Mouse (Mus musculus): Measurements from ENCODE around the gene Col6a5. TPM values are rescaled to one million over a fixed set of nuclear protein-coding genes. Genes with fewer than 3 reads are reported as not detected.

Col6a5 gene
- total and polyA plus RNA-seq, 3 experiments: under 0.01 TPM; not detected in 2

GRCm38 (mm10) chr9:105852778-105853065, 107.7 kb downstream of the Col6a5 start:
- H3K4me2 ChIP-seq (ENCODE audit: insufficient read depth, low read depth, poor library complexity, severe bottlenecking): no peak overlapping the region
- no peak overlapping the region for H3K27ac ChIP-seq (ENCODE audit: insufficient read depth, low read depth)
- no peak overlapping the region for H3K9ac ChIP-seq (ENCODE audit: insufficient read depth, low read depth)
- H3K27me3 ChIP-seq (replicated peaks): peaks cover 61% of the 10 kb centered on the region
- H3K9me3 ChIP-seq (replicated peaks; ENCODE audit: low read length): no peaks in the 10 kb centered on the region
- dilution Hi-C loops (cut with MboI; ENCODE audit: extremely low pct_ligation_motif_present, extremely low pct_unique_long_range_greater_than_20kb, low sequenced_read_pairs) (no loop called here), in situ Hi-C loops (cut with MboI; ENCODE audit: low pct_ligation_motif_present, low pct_unique_long_range_greater_than_20kb, low sequenced_read_pairs) (loop anchor here (10.0 kb wide), 1 partner anchor 158 kb away; no protein-coding TSS in a partner anchor)
- TF ChIP-seq SMC3 (IDR thresholded peaks at IDR 0.05; ENCODE audit: low read depth, low read length): no peak
- TF ChIP-seq POLR2AphosphoS2 (IDR thresholded peaks at IDR 0.05; ENCODE audit: low read depth, low read length): no peak
- DNase-seq (ENCODE audit: extremely low read depth): no peak
- no peaks in the 10 kb centered on the region for H3K36me3 ChIP-seq (replicated peaks in 1 of 2; ENCODE audit: control insufficient read depth in 1 of 2, insufficient read depth in 1 of 2, low read length in 1 of 2)
- no peaks in the 10 kb centered on the region for H3K4me1 ChIP-seq (ENCODE audit: control insufficient read depth in 1 of 2, insufficient read depth in 2 of 2)
- no peak overlapping the region for H3K4me3 ChIP-seq (replicated peaks in 1 of 3; ENCODE audit: low read depth in 2 of 3, low read length in 2 of 3, poor library complexity in 1 of 3)
- H3K79me2 ChIP-seq (replicated peaks; ENCODE audit: control insufficient read depth, extremely low read depth, insufficient read depth, poor library complexity, severe bottlenecking): no peaks in the 10 kb centered on the region

- Histone ChIP-seq H3K9me3 (replicated peaks; ENCODE audit: low read length) (no peaks in the 10 kb centered on the region), H3K9ac (ENCODE audit: insufficient read depth, low read depth) (no peak overlapping the region), H3K36me3 (replicated peaks in 1 of 2; ENCODE audit: control insufficient read depth in 1 of 2, insufficient read depth in 1 of 2, low read length in 1 of 2) (no peaks in the 10 kb centered on the region), H3K4me3 (replicated peaks in 1 of 3; ENCODE audit: low read depth in 2 of 3, low read length in 2 of 3, poor library complexity in 1 of 3) (no peak overlapping the region), H3K27ac (ENCODE audit: insufficient read depth, low read depth) (no peak overlapping the region), H3K4me1 (ENCODE audit: control insufficient read depth in 1 of 2, insufficient read depth in 2 of 2) (no peaks in the 10 kb centered on the region), H3K4me2 (ENCODE audit: insufficient read depth, low read depth, poor library complexity, severe bottlenecking) (no peak overlapping the region), H3K79me2 (replicated peaks; ENCODE audit: control insufficient read depth, extremely low read depth, insufficient read depth, poor library complexity, severe bottlenecking) (no peaks in the 10 kb centered on the region), H3K27me3 (replicated peaks) (peaks cover 58% of the 10 kb centered on the region)
- TF ChIP-seq ZNF384 (IDR thresholded peaks at IDR 0.05; ENCODE audit: low read depth, low read length) (no peak), SMC3 (IDR thresholded peaks at IDR 0.05; ENCODE audit: low read depth, low read length) (no peak), USF2 (conservative IDR thresholded peaks at IDR 0.05; ENCODE audit: low read depth, low read length) (no peak), JUN (IDR thresholded peaks at IDR 0.05; ENCODE audit: insufficient read depth, low read depth, low read length) (no peak), RAD21 (IDR thresholded peaks at IDR 0.05; ENCODE audit: low read depth, low read length) (no peak), RCOR1 (conservative IDR thresholded peaks at IDR 0.05; ENCODE audit: low read depth, low read length) (no peak), NRF1 (IDR thresholded peaks at IDR 0.05; ENCODE audit: low read depth, low read length) (no peak), CHD2 (IDR thresholded peaks at IDR 0.05; ENCODE audit: low read length) (no peak), ELF1 (IDR thresholded peaks at IDR 0.05; ENCODE audit: low read depth, low read length) (no peak), POLR2AphosphoS2 (IDR thresholded peaks at IDR 0.05; ENCODE audit: low read depth, low read length) (no peak), HCFC1 (IDR thresholded peaks at IDR 0.05; ENCODE audit: low read depth, low read length) (no peak), TCF12 (IDR thresholded peaks at IDR 0.05; ENCODE audit: low read depth, low read length) (no peak), TBP (conservative IDR thresholded peaks at IDR 0.05; ENCODE audit: low read depth, low read length) (no peak), BHLHE40 (IDR thresholded peaks at IDR 0.05; ENCODE audit: low read depth, low read length) (no peak), CTCF (conservative IDR thresholded peaks at IDR 0.05 in 1 of 2, IDR thresholded peaks at IDR 0.05 in 1 of 2; ENCODE audit: low read depth in 2 of 2, low read length in 2 of 2) (no peak), MAZ (IDR thresholded peaks at IDR 0.05; ENCODE audit: low read depth, low read length) (no peak), ZC3H11A (IDR thresholded peaks at IDR 0.05; ENCODE audit: low read depth, low read length) (no peak), JUND (conservative IDR thresholded peaks at IDR 0.05; ENCODE audit: low read depth, low read length) (no peak)
- dilution Hi-C loops (cut with MboI; ENCODE audit: extremely low pct_ligation_motif_present, extremely low pct_unique_long_range_greater_than_20kb, low sequenced_read_pairs): no loop called here
- no peak for DNase-seq (ENCODE audit: extremely low read depth)
- in situ Hi-C loops (cut with MboI; ENCODE audit: low pct_ligation_motif_present, low pct_unique_long_range_greater_than_20kb, low sequenced_read_pairs): loop anchor here (10.0 kb wide), 1 partner anchor 157 kb away; no protein-coding TSS in a partner anchor
Observed at GRCm38 (mm10) chr9:105852015-105852777, 108.2 kb downstream of the Col6a5 start.

All from CH12.LX (cell line).